Mouse (Mus musculus) spleen, postnatal 10 days (tissue): ENCODE measurements around the gene Mylk.
A peak's percentile ranks its signal among the peaks of the same experiment; 100 is the strongest.

ENCODE experiments used
- DNase-seq, 2 experiments: peaks; one replicate each; pipeline ENCODE4 v3.0.0; 2021 to 2022; ENCODE audit warnings: low spot score in 2 of 2

Mylk gene

DNA sequence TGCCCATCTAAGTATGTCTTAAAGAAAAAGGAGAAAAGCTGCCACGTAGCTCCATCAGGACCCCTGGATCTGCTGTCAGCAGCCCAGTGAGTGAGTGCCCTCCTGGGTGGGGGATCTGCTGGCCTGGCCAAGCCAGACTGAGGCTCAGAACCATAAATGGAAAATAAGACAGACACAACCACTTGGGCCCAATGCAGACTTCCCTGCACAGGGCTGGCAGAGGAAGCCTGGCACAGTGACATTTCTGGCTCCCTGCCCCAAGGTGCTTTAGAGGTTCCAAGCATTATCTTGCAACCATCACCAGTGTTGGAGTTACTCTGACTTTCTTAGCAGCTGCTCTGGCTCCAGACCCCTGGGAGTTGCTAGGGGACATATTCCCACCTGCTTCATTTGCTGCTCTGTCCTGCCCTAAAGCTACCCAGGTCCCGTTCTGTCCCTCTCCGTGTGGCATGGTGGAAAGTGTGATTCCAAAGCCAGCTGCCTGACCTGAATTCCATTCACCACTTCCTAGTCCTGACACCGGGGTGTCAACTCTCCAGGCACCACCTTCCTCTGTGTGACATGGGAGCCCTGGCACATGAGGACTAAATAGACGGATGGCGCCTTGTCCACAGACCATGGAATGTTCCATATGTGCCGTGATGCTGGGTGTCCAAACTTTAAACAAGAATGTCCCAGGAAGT lies 156.7 kb downstream of the Mylk start:
- no peak for DNase-seq

DNA sequence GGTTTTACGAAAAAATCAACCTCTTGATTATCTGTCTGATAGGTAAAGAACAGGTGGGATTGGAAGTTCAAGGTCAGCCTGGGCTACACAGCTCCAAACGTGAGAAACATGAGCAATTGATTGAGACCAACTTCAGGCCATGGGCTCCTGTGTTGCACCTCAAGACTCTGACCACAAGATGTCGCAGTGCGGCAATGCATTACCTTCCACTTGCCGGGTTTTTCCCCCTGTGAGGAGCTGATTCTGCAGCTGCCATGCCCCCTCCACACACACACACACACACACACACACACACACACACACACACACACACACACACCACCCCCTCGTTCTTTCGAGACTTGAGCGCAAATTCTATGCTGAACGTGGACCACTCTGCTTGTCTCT lies 157.3 kb downstream of the Mylk start:
- peak in 1 of 2 experiments; percentile 66 for DNase-seq

DNA sequence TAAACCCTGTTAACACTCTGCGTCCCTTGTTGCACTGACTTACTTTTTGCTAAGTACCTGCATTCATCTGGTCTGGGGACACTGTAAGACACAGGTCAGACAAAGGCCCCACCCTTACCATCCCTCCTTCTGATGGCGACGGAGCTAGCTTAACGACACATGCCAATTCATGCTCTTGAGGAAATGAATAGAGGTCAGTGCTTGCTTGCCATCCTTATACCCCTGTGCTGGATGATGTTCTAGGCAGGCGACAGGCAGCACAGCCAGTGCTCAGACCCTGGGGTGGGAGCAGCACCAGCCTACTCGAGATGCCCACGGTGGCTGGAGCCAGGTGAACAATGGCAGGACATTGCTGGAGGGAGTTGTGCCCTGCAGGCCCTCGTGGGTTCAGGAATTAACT lies 157.8 kb downstream of the Mylk start:
- DNase-seq = no peak

DNA sequence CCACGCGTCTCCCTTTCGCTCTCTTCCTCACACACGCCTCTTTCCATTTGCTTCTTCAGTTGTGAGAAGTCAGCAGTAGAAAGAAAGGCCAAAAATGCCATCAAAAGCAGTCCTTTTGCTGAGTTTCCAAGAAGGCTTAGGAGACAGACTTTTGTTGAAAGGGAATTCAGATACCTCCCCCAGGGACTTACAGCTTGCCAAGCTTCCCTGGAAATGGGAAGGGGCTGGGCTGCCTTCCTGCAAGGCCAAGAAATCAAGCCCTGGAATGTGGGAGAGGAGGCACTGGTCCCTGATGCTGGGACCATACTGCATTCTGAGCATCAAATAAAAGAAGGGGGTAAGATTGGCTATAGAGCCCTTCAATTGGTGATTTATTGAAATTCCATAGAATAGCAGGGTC lies 159.9 kb downstream of the Mylk start:
- DNase-seq = no peak

DNA sequence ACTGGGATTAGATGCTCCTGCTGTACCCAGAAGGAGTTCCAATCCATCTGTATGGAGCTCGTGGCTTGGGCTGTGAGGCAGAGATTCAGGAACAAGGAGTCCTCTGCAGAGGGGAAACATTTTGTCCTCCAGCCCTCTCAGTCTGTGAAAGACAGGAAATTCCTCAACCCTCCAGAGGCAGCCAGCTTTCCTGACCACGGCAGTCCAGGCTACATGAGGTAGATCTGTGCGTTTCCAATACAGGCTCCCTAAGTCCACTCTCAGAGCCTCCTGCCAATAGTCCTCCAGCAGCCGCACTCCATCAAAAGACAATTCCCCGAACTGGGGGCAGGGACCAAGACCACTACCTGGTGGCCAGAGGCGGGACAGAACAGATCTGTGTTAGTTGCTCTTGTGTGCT lies 164.4 kb downstream of the Mylk start:
- DNase-seq = no peak

DNA sequence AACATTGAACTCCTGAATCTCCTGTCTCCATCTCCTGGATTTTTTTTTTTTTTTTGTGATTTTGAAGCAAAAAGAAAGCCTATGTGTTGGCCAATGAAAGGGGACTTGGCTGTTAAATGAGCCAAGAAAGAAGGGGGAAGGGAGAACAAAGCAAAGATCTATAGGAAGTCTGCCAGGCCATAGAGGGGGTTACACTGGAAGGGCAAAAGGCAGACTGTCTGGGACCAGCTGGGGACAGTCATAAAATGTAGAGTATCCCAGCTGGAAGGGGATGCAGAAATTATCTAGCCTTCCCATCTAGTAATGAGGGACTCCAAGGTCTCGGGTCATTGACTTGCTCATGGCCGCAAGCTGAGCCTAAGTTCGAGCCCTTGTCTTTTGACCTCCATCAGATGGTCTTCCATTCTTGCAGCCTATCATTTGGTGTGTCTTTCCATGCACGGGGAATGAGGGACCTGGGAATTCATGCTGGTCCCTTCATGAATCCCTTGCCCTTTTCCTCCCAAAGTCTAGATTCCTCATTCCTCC lies 172.4 kb downstream of the Mylk start:
- no peak for DNase-seq

DNA sequence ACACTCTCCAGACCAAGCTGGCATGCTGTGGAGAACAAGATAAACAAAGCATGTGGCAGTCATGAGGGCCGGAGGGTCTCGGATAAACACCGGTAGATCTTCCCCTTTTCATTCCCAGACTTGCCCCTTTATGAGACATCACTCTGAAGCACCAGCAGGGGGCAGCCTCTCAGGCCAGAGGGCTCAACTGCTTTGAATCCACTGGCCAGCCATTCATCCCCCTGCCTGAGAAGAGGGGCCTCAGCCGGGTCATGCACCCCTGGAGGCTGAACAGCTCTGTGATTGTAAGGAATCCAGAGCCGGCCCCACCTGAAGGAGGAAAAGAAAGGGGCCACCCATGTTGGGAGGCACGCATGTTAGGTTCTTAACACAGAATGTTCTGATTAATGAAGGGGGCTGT lies 175.2 kb downstream of the Mylk start:
- peak in 1 of 2 experiments; percentile 40 for DNase-seq

DNA sequence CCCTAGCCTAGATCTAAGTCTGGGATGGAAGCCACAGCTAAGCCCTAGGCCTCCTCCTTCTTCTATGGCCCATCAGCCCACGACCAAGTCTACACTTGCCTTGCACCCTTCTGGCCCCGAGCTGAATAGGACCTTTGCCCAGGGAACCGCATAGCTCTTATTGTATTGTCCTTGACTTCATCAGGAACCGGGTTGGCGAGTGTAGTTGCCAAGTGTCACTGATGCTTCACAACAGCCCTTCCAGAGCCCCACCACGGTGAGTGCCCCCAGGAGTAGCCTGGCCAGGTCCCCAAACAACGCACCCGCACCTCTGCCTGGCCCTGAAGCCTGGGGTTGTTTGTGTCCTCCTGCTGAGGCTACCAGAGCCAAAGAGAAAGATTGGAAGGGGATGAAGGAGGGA lies 175.9 kb downstream of the Mylk start:
- DNase-seq = no peak

DNA sequence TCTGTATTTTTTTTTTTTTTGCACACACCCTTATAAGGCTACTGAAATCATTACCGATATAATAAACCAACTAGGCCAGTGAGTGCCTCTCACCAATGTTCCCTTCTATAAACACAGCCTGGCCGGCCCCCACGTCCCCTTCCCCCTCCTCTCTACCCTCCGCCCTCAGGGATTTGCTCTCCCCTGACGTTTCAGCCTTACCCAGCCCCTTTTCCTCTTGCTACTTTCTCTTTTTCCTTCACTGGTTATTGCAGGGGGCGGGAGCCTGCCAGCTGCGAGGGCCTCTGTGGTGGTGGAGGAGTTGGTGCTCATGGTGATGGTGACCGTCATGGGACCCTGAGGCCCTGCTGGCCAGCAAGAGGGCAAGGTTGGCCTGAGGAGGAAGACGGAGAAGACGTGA lies 176.3 kb downstream of the Mylk start:
- DNase-seq = no peak

DNA sequence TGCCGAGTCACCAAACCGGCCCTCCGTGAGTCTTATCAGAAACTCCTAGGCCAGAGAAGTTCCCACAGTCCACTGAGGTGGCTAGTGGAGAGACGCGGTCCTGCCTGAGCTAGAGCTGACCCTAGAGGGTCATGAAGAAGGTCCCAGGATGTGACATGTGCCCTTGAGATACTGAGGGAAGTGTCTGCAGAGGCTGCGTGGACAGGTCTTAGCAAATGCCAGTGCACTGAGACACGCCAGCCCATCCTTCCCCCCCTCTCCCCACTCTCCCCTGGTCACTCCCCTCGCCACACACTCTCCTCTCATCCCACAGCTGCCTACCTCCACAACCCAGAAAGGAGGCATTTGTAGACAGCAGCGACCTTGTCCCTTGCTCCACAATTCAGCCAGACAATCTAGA lies 178.6 kb downstream of the Mylk start:
- DNase-seq = no peak

DNA sequence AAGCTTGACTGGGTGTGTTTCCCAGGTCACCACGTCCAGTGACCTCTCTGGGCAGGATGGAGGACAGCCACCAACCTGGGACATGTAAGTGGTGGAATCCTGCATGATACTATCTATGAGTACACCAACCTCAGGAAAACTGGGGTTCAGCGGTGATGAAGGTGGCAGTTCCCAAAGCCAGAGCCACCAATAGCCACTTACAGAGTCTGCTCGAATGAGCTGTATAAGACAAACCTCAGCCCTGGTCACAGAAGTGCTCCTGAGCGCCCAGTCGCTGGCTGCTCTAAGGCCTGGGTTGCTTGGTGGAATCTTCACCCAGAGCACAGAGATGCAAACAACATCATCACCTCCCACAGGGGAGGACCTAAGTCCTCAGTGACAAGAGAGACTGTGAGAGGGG lies 179.3 kb downstream of the Mylk start:
- DNase-seq = no peak

DNA sequence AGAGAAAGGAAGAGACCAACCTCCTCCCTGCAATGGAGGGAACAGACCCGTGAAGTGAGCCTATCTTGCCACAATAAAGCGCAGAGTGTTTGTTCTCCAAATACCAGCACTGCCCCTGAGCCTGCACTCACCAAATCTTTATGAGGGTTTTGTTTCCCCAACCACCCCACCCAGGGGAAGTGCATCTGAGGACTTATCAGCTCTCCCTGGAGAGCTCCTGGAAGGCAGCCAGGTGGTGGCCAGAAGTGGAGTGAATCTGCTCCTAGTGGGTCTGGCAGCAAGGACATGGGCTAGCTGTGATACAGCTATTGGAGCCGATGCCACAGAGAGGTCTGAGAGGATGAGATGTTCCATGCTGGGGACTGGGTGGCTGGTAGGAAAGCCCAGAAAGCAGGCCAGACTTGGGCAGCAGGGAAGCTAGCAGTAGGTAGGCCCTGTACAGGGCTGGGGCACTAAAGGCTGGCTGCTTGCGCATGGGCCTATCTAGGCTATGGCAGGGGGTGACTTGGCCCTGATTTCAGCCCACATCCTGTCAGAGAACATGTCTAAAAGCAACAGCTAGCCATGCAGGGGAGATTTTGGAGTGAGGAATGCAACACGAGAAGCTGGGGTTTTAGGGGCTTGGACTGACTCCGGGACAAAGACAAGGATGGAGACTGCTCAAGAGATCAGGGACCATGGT lies 180.1 kb downstream of the Mylk start:
- no peak for DNase-seq

DNA sequence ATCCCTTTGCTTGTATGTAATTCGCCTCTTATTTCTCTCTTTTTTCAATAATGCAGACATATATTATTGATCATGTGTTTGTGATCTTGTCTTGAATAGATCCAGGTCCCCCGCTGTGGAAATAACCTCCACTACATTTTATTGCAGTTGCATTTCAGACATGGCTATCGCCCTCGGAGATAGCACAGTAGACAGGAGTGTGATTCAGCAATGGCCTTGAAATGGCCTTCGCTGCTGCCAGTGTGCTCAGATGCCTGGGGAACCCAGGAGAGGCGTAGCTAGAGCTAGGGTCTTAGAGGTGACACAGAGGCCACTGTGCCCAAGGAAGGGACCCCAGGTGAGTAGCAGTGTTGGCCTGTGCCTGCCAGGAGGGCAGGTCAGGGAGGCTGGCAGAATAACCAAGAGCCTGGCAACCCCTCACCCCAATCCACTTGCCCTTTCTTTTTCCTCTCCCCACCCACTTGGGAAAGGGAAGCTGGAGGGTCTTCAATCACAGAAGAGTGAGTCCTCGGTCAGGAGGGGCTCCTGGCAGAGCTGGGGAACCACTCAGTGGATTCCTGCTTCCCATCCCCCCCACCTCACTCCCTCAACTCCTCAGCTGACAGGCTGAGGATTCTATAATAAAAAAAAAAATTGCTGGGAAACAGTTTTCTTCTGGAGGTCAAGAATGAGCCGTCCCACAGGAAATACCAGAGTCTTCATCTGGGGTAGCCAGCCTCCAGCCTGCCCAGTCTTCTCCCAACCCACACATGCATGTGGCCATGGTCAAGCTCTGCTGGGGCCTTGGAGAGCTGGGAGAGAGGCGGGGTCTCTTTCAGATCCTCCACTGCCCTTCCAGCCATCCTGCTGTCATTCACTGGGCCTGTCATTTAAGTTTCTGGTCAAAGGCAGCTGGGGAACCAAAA lies 181.8 kb downstream of the Mylk start:
- no peak for DNase-seq

DNA sequence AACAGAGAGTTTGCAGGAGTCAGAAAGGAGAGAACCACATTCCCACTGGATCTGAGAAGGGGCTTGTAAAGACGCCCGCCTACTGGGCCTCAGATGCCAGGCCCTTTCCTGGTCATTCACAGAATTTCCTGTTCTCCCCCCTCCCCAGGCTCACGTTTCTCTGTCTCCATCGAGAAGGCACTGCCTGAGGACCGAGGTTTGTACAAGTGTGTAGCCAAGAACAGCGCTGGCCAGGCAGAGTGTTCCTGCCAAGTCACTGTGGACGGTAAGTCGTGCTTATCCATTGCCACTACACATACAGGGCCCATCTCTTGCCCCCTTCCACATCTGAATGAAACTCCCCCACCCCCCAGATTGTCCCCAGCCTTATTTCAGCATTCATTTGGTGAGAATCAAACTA lies 184.7 kb downstream of the Mylk start:
- no peak for DNase-seq

DNA sequence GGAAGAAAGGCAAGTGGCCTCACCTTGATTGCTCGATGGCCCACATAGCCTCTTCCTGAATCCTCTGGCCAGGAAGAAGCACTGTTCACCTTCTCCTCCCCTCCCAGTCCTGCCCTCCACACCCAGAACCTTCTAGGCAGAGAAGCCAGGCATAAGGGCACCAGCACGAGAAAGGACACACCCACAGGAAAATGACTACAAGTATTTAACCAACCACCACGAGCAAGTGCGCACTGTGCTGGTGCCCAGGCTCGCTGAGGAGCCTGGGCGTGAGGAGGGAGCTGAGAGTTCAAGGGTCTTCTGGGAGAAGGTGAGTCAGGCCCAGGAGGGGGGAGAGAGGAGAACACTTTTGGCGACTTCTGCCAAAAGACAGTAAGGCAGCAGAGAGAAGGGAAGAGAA lies 185.1 kb downstream of the Mylk start:
- no peak for DNase-seq

DNA sequence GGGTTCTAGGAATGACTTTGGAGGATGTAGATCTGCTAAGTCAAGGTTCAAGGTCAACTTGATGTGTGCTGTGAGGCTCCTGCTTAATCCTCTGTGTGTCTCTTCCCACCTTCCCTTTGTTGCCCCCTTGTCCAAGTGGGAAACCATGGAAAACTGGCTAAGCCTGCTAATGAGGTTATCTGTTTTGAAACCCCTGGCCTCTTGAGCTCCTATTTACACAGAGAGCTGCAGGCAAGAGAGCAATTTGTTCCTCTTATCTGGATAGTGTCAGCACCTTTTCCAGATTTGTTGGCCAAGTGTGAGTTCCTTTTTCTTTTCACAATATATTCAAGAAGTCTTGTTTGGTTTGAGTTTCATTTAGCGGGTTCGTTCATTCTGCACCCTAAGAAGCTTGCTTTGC lies 186.3 kb downstream of the Mylk start:
- DNase-seq = no peak

DNA sequence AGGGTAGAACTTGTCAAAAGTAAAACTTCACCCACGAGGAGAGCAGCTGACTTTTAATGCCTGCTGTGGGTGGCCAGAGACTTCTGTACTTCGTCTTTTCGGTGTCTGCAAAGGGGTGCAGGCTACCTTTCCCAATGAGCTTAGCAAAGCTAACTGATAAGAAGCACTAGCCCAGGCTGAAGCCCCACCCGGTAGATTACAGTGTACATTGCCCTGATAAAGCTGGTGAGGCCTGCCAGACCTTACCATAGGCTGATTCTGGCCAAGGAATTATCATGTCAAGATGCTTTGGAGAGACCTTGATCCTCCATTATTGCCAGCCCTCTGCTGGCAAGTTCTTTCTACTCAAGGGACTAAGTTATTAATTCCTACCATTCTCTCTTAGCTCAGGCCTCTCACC lies 188.2 kb downstream of the Mylk start:
- no peak for DNase-seq

DNA sequence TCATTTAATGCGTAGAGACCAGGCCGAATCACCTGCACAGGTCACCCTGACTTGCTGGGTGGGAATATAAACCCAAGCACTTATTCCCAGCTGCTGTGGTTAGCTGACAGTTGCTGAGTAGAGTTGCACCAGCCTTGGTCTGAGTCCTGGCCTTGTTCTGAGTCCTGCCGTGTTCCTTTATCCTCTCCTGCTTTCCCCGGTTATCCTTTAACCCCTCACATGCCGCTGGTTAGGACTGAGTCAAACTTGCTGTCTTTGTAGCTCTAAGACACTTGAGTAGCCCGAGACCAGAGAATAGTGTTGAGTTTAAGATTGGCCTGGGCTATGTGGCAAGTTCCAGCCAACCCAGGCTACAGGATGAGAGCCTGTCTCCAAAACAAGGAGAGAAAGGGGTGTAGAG lies 189.5 kb downstream of the Mylk start:
- no peak for DNase-seq

DNA sequence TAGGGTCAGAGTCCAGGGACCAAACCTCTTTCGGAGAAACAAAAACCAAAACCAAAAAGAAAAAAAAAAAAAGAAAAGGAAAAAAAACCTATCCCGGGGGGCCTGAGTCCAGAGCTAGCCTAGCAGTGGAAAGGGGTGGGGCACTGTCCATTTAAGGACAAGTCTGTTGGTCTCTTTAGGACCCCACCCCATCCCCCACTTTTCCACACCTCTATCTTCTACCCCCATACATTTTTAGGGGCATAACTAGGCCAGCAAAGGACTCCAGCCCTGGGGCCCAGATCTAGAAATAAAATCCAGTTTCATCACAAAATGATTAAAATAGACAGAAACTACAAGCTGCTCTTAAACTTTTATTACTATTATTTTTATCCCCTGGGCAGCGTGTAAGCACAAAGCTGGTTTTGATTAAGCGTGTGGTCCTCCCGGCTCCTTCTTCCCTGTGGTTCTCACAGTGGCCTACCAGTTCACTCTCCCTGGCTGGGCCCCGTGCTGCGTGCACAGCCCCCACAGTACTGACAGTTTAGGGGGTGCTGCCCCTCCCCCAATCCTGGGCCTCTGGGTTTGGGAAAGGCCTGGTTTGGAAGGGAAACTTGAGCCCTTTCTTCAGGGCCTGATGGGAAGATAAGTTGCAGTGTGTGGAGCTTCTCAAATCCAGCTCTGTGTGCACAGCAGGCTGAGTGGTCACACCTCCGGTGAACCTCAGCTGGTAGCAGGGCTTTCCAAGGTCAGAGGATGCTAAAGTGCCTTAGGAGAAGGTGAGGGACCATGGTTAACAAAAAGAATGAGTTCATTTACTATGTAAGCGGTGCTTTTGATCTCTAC lies 190.7 kb downstream of the Mylk start:
- DNase-seq = no peak

DNA sequence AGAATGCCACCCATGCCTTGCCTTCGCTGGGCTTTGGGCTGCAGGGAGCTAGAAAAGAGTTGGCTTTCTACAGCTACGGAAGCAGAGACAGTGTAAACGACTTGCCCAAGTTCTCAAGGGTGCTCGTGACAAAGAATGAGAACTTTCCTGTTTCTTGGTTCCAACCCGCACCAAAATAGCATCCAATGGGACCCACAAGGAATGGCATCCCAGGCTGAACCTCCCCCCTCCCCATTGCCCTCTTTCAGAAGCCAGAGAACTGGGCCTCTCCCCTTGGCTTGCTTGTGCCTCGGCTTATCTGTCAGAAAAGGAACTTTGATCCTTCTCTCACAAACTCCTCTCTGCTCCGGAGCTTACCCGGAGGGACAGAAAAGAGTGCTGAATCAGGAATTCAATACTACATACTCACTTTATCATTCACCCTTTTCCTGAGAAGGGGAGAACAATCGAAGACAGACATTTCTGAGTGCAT lies 191.4 kb downstream of the Mylk start:
- no peak for DNase-seq

DNA sequence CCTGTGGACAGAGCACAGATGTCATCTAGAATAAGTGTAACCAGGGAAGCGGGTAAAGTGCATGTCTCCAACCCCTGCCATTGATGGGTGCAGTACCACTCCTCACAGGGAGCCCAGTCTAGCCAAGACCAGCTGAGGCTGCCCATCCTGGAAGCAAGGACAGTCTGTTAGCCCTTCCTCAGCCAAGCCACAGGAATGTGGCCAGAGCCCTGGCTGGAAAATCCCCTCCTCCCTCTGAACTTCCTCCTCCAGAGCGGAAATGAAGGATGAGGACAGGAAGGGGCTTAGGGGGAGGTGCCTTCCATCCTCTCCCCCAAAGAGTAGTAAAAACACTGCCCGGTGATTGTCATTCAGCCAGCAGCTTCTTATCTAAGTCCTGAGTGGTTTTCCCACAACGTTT lies 192.6 kb downstream of the Mylk start:
- no peak for DNase-seq

DNA sequence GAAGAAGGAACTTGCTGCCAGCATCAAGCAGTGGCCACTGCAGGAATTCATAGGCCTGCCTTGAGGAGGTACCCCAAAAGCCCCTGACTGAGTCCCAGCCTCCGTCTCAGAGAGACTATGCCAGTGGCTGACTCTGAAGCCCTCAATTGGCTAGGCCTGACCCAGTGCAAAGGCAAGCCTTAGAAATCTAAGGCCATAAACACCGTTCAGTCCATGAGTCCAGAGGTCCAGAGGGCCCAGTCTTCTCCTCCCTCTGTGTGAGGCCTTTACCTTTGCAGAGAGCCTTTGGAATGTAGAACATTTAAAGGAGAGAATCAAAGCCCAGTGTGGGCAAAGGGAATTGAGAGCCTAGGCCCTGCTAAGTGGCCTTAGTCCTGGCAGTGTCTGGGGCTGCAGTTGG lies 193.2 kb downstream of the Mylk start:
- no peak for DNase-seq
